Comparison of ENCODE assay signal across 9 mouse cellular contexts in the genomic region with DNA sequence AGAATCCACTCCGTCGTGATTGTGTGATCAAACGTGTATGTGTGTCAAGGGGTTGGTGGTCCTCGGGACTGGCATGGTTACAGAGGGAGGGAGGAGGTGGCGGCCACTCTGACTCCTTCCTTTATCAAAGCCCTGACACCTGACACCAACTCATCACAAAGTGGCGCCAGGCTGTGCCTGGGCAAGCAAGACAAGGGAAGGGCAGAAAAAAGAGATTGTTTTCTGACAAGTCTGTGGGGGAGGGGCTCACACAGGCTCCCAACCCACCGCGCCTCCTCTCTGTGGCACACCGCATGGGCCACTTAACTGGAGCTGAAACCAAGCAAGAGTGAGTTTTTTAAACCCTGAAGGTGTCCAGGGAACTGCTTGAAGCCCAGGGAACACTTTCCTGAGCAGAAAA.
A peak's percentile ranks its signal among the peaks of the same experiment; 100 is the strongest.
DNase-seq lines count a peak whose midpoint lies in the region; ATAC-seq and TF ChIP-seq lines count a peak whose summit lies in the region.
"Had no signal": no experiment of that assay in that cellular context is flagged by ENCODE, and none has a peak within 500 bp of the region (broad histone marks: within the 10 kb centered on the region; RNA-seq: fewer than 3 reads in every experiment).

No protein-coding gene starts in this region.

- no peaks in the 10 kb centered on the region for H3K36me3 ChIP-seq in heart, embryonic 13.5 days
- H3K36me3 ChIP-seq in stomach, embryonic 15.5 days: no peaks in the 10 kb centered on the region
- no peaks in the 10 kb centered on the region for H3K36me3 ChIP-seq in stomach, postnatal 0 days (ENCODE audit: control insufficient read depth, insufficient read depth, low read length)
- H3K36me3 ChIP-seq in embryonic facial prominence, embryonic 11.5 days (replicated peaks; ENCODE audit: control insufficient read depth, insufficient read depth, low read depth, low read length): no peaks in the 10 kb centered on the region
- no peaks in the 10 kb centered on the region for H3K36me3 ChIP-seq in liver, embryonic 16.5 days (ENCODE audit: control insufficient read depth, insufficient read depth)

- WGBS in heart, embryonic 13.5 days: 13% methylated on average over 9 of the region's 9 CpGs
- 32% methylated on average over 9 of the region's 9 CpGs for WGBS in stomach, embryonic 15.5 days
- 35% methylated on average over 9 of the region's 9 CpGs for WGBS in stomach, postnatal 0 days
- WGBS in embryonic facial prominence, embryonic 11.5 days: 8% methylated on average over 9 of the region's 9 CpGs
- 13% methylated on average over 9 of the region's 9 CpGs for WGBS in liver, embryonic 16.5 days (ENCODE audit: insufficient replicate concordance)

- no peak for DNase-seq in heart, adult 9 months (ENCODE audit: low spot score in 2 of 2)
- no peak for DNase-seq in stomach, postnatal 0 days (ENCODE audit: low spot score)
- peak; percentile 67 for DNase-seq in embryonic facial prominence, embryonic 11.5 days (ENCODE audit: low spot score)
- no peak for DNase-seq in cerebellum, adult 11-12 months
- DNase-seq in left cerebral cortex, adult 11 months (ENCODE audit: low spot score): no peak
- DNase-seq: adrenal gland, postnatal 14 days had no signal

- H3K4me1 ChIP-seq in heart, embryonic 13.5 days: peaks cover 43% of the 10 kb centered on the region
- H3K4me1 ChIP-seq in stomach, embryonic 15.5 days: 0 out of 2 replicates have a peak, but pooled peaks cover 6% of the 10 kb centered on the region
- H3K4me1 ChIP-seq in stomach, postnatal 0 days (replicated peaks; ENCODE audit: control insufficient read depth, insufficient read depth): no peaks in the 10 kb centered on the region
- H3K4me1 ChIP-seq in embryonic facial prominence, embryonic 11.5 days (ENCODE audit: control insufficient read depth, insufficient read depth, low read length): peaks cover 5% of the 10 kb centered on the region
- peaks cover 49% of the 10 kb centered on the region for H3K4me1 ChIP-seq in liver, embryonic 16.5 days (ENCODE audit: control insufficient read depth, low read depth, low read length)

- H3K4me2 ChIP-seq in heart, embryonic 13.5 days: no peak overlapping the region
- H3K4me2 ChIP-seq in stomach, embryonic 15.5 days: no peak overlapping the region
- H3K4me2 ChIP-seq in stomach, postnatal 0 days (replicated peaks; ENCODE audit: low read depth): no peak overlapping the region
- H3K4me2 ChIP-seq in embryonic facial prominence, embryonic 11.5 days (ENCODE audit: low read depth, low read length): no peak overlapping the region
- H3K4me2 ChIP-seq in liver, embryonic 16.5 days (ENCODE audit: low read depth, low read length): peak overlapping the region; percentile 16; the same call in 1 of the 2 replicates

- no peaks in the 10 kb centered on the region for H3K9me3 ChIP-seq in heart, embryonic 13.5 days
- no peaks in the 10 kb centered on the region for H3K9me3 ChIP-seq in stomach, embryonic 15.5 days
- no peaks in the 10 kb centered on the region for H3K9me3 ChIP-seq in stomach, postnatal 0 days (ENCODE audit: control insufficient read depth, low read length)
- no peaks in the 10 kb centered on the region for H3K9me3 ChIP-seq in embryonic facial prominence, embryonic 11.5 days (replicated peaks; ENCODE audit: control insufficient read depth, low read length)
- H3K9me3 ChIP-seq in liver, embryonic 16.5 days (replicated peaks; ENCODE audit: control insufficient read depth, low read length): no peaks in the 10 kb centered on the region

- no peak for TF ChIP-seq CTCF in stomach, postnatal 0 days (IDR thresholded peaks at IDR 0.05; ENCODE audit: low read depth)

- peak overlapping the region; percentile 53 for H3K9ac ChIP-seq in heart, embryonic 13.5 days
- no peak overlapping the region for H3K9ac ChIP-seq in stomach, embryonic 15.5 days
- H3K9ac ChIP-seq in stomach, postnatal 0 days (ENCODE audit: low read length): no peak overlapping the region
- H3K9ac ChIP-seq in embryonic facial prominence, embryonic 11.5 days (replicated peaks; ENCODE audit: low read length): peak overlapping the region; percentile 22; the same call in 1 of the 2 replicates
- H3K9ac ChIP-seq in liver, embryonic 16.5 days (ENCODE audit: low read depth, low read length): peak overlapping the region; percentile 22; the same call in 1 of the 2 replicates

- no peaks in the 10 kb centered on the region for H3K27me3 ChIP-seq in heart, embryonic 13.5 days (replicated peaks)
- H3K27me3 ChIP-seq in stomach, embryonic 15.5 days (replicated peaks): no peaks in the 10 kb centered on the region
- H3K27me3 ChIP-seq in stomach, postnatal 0 days (ENCODE audit: control insufficient read depth, insufficient read depth, low read length): no peaks in the 10 kb centered on the region
- H3K27me3 ChIP-seq in embryonic facial prominence, embryonic 11.5 days (ENCODE audit: control insufficient read depth, insufficient read depth, low read length): no peaks in the 10 kb centered on the region
- H3K27me3 ChIP-seq in liver, embryonic 16.5 days (ENCODE audit: control insufficient read depth, insufficient read depth, low read depth, low read length): no peaks in the 10 kb centered on the region

- ATAC-seq in heart, embryonic 13.5 days (ENCODE audit: extremely low read depth, insufficient number of reproducible peaks, low FRiP score, low TSS enrichment): 0 out of 2 replicates have a peak, but pooled peaks have one; percentile 18
- ATAC-seq in stomach, embryonic 15.5 days (ENCODE audit: insufficient read depth, low FRiP score, low read depth): peak; percentile 28; the same call in 1 of the 2 replicates
- ATAC-seq in stomach, postnatal 0 days (ENCODE audit: low FRiP score, low TSS enrichment): no peak
- ATAC-seq in embryonic facial prominence, embryonic 11.5 days (replicated peaks; ENCODE audit: insufficient number of reproducible peaks, low FRiP score, low TSS enrichment, low read depth): peak; percentile 58
- ATAC-seq in liver, embryonic 16.5 days (ENCODE audit: low read depth): peak; percentile 84

- no peak for TF ChIP-seq EP300 in stomach, postnatal 0 days (optimal IDR thresholded peaks at IDR 0.05)

- peak overlapping the region; percentile 43 for H3K27ac ChIP-seq in heart, embryonic 13.5 days (replicated peaks)
- no peak overlapping the region for H3K27ac ChIP-seq in stomach, embryonic 15.5 days
- H3K27ac ChIP-seq in stomach, postnatal 0 days (replicated peaks): no peak overlapping the region
- peak overlapping the region; percentile 35; the same call in 1 of the 2 replicates for H3K27ac ChIP-seq in embryonic facial prominence, embryonic 11.5 days (replicated peaks; ENCODE audit: low read depth, low read length)
- H3K27ac ChIP-seq in liver, embryonic 16.5 days (ENCODE audit: low read length): peak overlapping the region; percentile 59

- H3K4me3 ChIP-seq in heart, embryonic 13.5 days: no peak overlapping the region
- H3K4me3 ChIP-seq in stomach, embryonic 15.5 days (replicated peaks): no peak overlapping the region
- no peak overlapping the region for H3K4me3 ChIP-seq in stomach, postnatal 0 days (ENCODE audit: low read depth, low read length)
- no peak overlapping the region for H3K4me3 ChIP-seq in embryonic facial prominence, embryonic 11.5 days (ENCODE audit: low read depth, low read length)
- H3K4me3 ChIP-seq in liver, embryonic 16.5 days (ENCODE audit: low read depth, low read length): no peak overlapping the region

Comparison
In these comparisons a context has a peak if more than half of its experiments do, and no peak if none do; other contexts are left out.
1. H3K27ac ChIP-seq: peak in heart, embryonic 13.5 days (single experiment), embryonic facial prominence, embryonic 11.5 days (single experiment) and liver, embryonic 16.5 days (single experiment); none in stomach, embryonic 15.5 days (single experiment) and stomach, postnatal 0 days (single experiment).
2. H3K9ac ChIP-seq: peak in heart, embryonic 13.5 days (single experiment), embryonic facial prominence, embryonic 11.5 days (single experiment) and liver, embryonic 16.5 days (single experiment); none in stomach, embryonic 15.5 days (single experiment) and stomach, postnatal 0 days (single experiment).